Mouse (Mus musculus) lung, embryonic 14.5 days (tissue): ENCODE results near the gene Rabgap1l. TPM values are rescaled to one million over a fixed set of nuclear protein-coding genes. Genes with fewer than 3 reads are reported as not detected.

Experiments used
- ATAC-seq: fragments of 200-750 bp; cut with Nextera tagmentation; 2 replicates; pipeline ENCODE4 v1.8.0; 2017; ENCODE audit warnings: mild to moderate bottlenecking, moderate TSS enrichment, moderate library complexity; ENCODE audit not compliant: insufficient read depth
- DNase-seq: peaks from one replicate; pipeline ENCODE4 v3.0.0-alpha.2; 2015
- H3K27ac ChIP-seq: fragments of 300-500 bp; sonication (generic); 2 replicates; pipeline ENCODE4 v1.5.1; 2014; ENCODE audit warnings: low read depth, mild to moderate bottlenecking, moderate library complexity
- H3K27me3 ChIP-seq: fragments of 300-500 bp; sonication (generic); 2 replicates; pipeline ENCODE4 v1.6.1; 2014; ENCODE audit warnings: low read length, control low read depth; ENCODE audit not compliant: insufficient read depth
- H3K36me3 ChIP-seq: fragments of 300-500 bp; sonication (generic); 2 replicates; pipeline ENCODE4 v1.6.1; 2014; ENCODE audit warnings: control low read depth; ENCODE audit not compliant: insufficient read depth
- H3K4me1 ChIP-seq: fragments of 300-500 bp; sonication (generic); 2 replicates; pipeline ENCODE4 v1.6.1; 2014; ENCODE audit warnings: antibody characterized with exemption, control low read depth; ENCODE audit not compliant: insufficient read depth
- H3K4me2 ChIP-seq: fragments of 300-500 bp; sonication (generic); 2 replicates; pipeline ENCODE4 v1.6.1; 2014; ENCODE audit warnings: mild to moderate bottlenecking
- H3K4me3 ChIP-seq: fragments of 300-500 bp; sonication (generic); 2 replicates; pipeline ENCODE4 v1.5.1; 2014; ENCODE audit warnings: low read depth, low read length
- H3K9ac ChIP-seq: fragments of 300-500 bp; sonication (generic); 2 replicates; pipeline ENCODE4 v1.6.1; 2014
- H3K9me3 ChIP-seq: fragments of 300-500 bp; sonication (generic); 2 replicates; pipeline ENCODE4 v1.6.1; 2016; ENCODE audit warnings: low read depth, low read length, control low read depth
- CTCF ChIP-seq: IDR thresholded peaks from 2 replicates; pipeline ENCODE4 v1.5.1; 2016; ENCODE audit warnings: antibody characterized with exemption, low read depth
- WGBS: fragments of 180-500 bp; shearing (Covaris S2); extraction: QIAGEN DNeasy Blood & Tissue Kit; methylation state at CpG from one replicate; pipeline ENCODE4 v1.1.7; 2014; 5-methylcytosine and 5-hydroxymethylcytosine counted together
- polyA plus RNA-seq: library from polyadenylated mRNA; unstranded; fragments of >200 nt; fragmentation: Nextera tagmentation; extraction: Ambion mirVana; gene quantifications from 2 replicates; pipeline ENCODE4 v1.2.1, GENCODE M21; 2014

Rabgap1l gene
- polyA plus RNA-seq, 1 experiment from 2014 or later = 19.3 TPM

GRCm38 (mm10) chr1:160330222-160330621, 462.8 kb downstream of the Rabgap1l start:
- H3K27ac ChIP-seq = no peak overlapping the region
- H3K27me3 ChIP-seq = no peaks in the 10 kb centered on the region
- H3K4me2 ChIP-seq = no peak overlapping the region
- no peak for ATAC-seq
- no peaks in the 10 kb centered on the region for H3K36me3 ChIP-seq
- H3K4me3 ChIP-seq = no peak overlapping the region
- 46% methylated on average over 2 of the region's 2 CpGs for WGBS
- H3K4me1 ChIP-seq = no peaks in the 10 kb centered on the region; the same call in 1 of the 2 replicates
- DNase-seq = no peak
- no peaks in the 10 kb centered on the region for H3K9me3 ChIP-seq
- no peak overlapping the region for H3K9ac ChIP-seq
- no peak for TF ChIP-seq CTCF

- WGBS = 64% methylated on average over 7 of the region's 7 CpGs
- no peaks in the 10 kb centered on the region; the same call in 1 of the 2 replicates for H3K4me1 ChIP-seq
- TF ChIP-seq CTCF = no peak
- no peak overlapping the region for H3K4me2 ChIP-seq
- H3K27me3 ChIP-seq = no peaks in the 10 kb centered on the region
- H3K4me3 ChIP-seq = no peak overlapping the region
- DNase-seq (peak; percentile 23), ATAC-seq (no peak)
- H3K36me3 ChIP-seq = no peaks in the 10 kb centered on the region
- H3K27ac ChIP-seq = no peak overlapping the region
- H3K9ac ChIP-seq = no peak overlapping the region
- H3K9me3 ChIP-seq = no peaks in the 10 kb centered on the region
Measured at GRCm38 (mm10) chr1:160329788-160330187, 463.2 kb downstream of the Rabgap1l start.

- H3K4me1 ChIP-seq = no peaks in the 10 kb centered on the region; the same call in 1 of the 2 replicates
- no peak overlapping the region for H3K9ac ChIP-seq
- WGBS = 28% methylated on average over 1 of the region's 1 CpGs
- TF ChIP-seq CTCF = no peak
- H3K27ac ChIP-seq = no peak overlapping the region
- DNase-seq = no peak
- no peaks in the 10 kb centered on the region for H3K9me3 ChIP-seq
- no peaks in the 10 kb centered on the region for H3K36me3 ChIP-seq
- ATAC-seq = no peak
- no peak overlapping the region for H3K4me2 ChIP-seq
- no peaks in the 10 kb centered on the region for H3K27me3 ChIP-seq
- no peak overlapping the region for H3K4me3 ChIP-seq
Measured at GRCm38 (mm10) chr1:160327531-160327930, 465.5 kb downstream of the Rabgap1l start.

- H3K4me2 ChIP-seq = no peak overlapping the region
- H3K27ac ChIP-seq = no peak overlapping the region
- 32% methylated on average over 5 of the region's 5 CpGs for whole genome bisulfite sequencing
- no peaks in the 10 kb centered on the region for H3K36me3 ChIP-seq
- no peak overlapping the region for H3K9ac ChIP-seq
- TF ChIP-seq CTCF = no peak
- no peaks in the 10 kb centered on the region; the same call in 1 of the 2 replicates for H3K4me1 ChIP-seq
- ATAC-seq = no peak
- no peak overlapping the region for H3K4me3 ChIP-seq
- DNase-seq = no peak
- no peaks in the 10 kb centered on the region for H3K9me3 ChIP-seq
- H3K27me3 ChIP-seq = no peaks in the 10 kb centered on the region
Measured at GRCm38 (mm10) chr1:160325542-160325941, 467.5 kb downstream of the Rabgap1l start.

- H3K9ac ChIP-seq = no peak overlapping the region
- no peaks in the 10 kb centered on the region for H3K27me3 ChIP-seq
- no peak for TF ChIP-seq CTCF
- H3K4me3 ChIP-seq = no peak overlapping the region
- no peak overlapping the region for H3K27ac ChIP-seq
- H3K36me3 ChIP-seq = no peaks in the 10 kb centered on the region
- ATAC-seq = no peak
- WGBS = 69% methylated on average over 1 of the region's 1 CpGs
- H3K9me3 ChIP-seq = no peaks in the 10 kb centered on the region
- DNase-seq = no peak
- H3K4me1 ChIP-seq = no peaks in the 10 kb centered on the region; the same call in 1 of the 2 replicates
- no peak overlapping the region for H3K4me2 ChIP-seq
Measured at GRCm38 (mm10) chr1:160320690-160321089, 472.3 kb downstream of the Rabgap1l start.

- Histone ChIP-seq H3K4me2 (no peak overlapping the region), H3K27ac (no peak overlapping the region), H3K4me3 (no peak overlapping the region), H3K9ac (no peak overlapping the region), H3K4me1 (no peaks in the 10 kb centered on the region), H3K9me3 (no peaks in the 10 kb centered on the region), H3K27me3 (no peaks in the 10 kb centered on the region), H3K36me3 (no peaks in the 10 kb centered on the region)
- 63% methylated on average over 8 of the region's 8 CpGs for WGBS
- ATAC-seq = no peak
- no peak for DNase-seq
- no peak for TF ChIP-seq CTCF
Measured at GRCm38 (mm10) chr1:160318057-160318725, 474.8 kb downstream of the Rabgap1l start.

- DNase-seq = no peak
- TF ChIP-seq CTCF = no peak
- Histone ChIP-seq H3K4me2 (no peak overlapping the region), H3K4me1 (no peaks in the 10 kb centered on the region), H3K27me3 (no peaks in the 10 kb centered on the region), H3K36me3 (no peaks in the 10 kb centered on the region), H3K9me3 (no peaks in the 10 kb centered on the region), H3K4me3 (no peak overlapping the region), H3K9ac (no peak overlapping the region), H3K27ac (no peak overlapping the region)
- WGBS = 98% methylated on average over 2 of the region's 2 CpGs
- no peak for ATAC-seq
Measured at GRCm38 (mm10) chr1:160316239-160316638, 476.8 kb downstream of the Rabgap1l start.
